Mouse (Mus musculus) yolk sac, embryonic 10.5 days (tissue): ENCODE data around the gene Hmx1.

Experiments
- DNase-seq: peaks from one replicate; pipeline ENCODE4 v3.0.0-alpha.2; 2017; ENCODE audit warnings: low spot score

Gene Hmx1

GRCm38 (mm10) chr5:35388491-35389111 is at the start of gene Hmx1:
Gene Hmx1, plus strand, starts transcription at chr5:35389108.
- DNase-seq = peak; percentile 82

- no peak for DNase-seq
These were observed 43.8 kb upstream of the Hmx1 start for GRCm38 (mm10) chr5:35345084-35345483.

GRCm38 (mm10) chr5:35348794-35349193 is 40.1 kb upstream of the Hmx1 start:
- DNase-seq = peak; percentile 51

GRCm38 (mm10) chr5:35357544-35358440 is 31.1 kb upstream of the Hmx1 start:
- peak; percentile 31 for DNase-seq

GRCm38 (mm10) chr5:35361570-35362284 is 27.2 kb upstream of the Hmx1 start:
- DNase-seq = peak; percentile 73

- DNase-seq = no peak
These were observed 22.5 kb upstream of the Hmx1 start for GRCm38 (mm10) chr5:35366241-35367032.

GRCm38 (mm10) chr5:35368916-35369315 is 20.0 kb upstream of the Hmx1 start:
- no peak for DNase-seq

- no peak for DNase-seq
These were observed 9.8 kb upstream of the Hmx1 start for GRCm38 (mm10) chr5:35379066-35379465.

GRCm38 (mm10) chr5:35379815-35380214 is 9.1 kb upstream of the Hmx1 start:
- no peak for DNase-seq

GRCm38 (mm10) chr5:35387834-35388490 is 946 bp upstream of the Hmx1 start:
- DNase-seq = no peak

- DNase-seq = no peak
These were observed 533 bp downstream of the Hmx1 start for GRCm38 (mm10) chr5:35389441-35389840.

GRCm38 (mm10) chr5:35389915-35390314 is 1.0 kb downstream of the Hmx1 start:
- DNase-seq = no peak

- no peak for DNase-seq
These were observed 2.1 kb downstream of the Hmx1 start for GRCm38 (mm10) chr5:35390848-35391655.

GRCm38 (mm10) chr5:35391656-35392333 is 2.9 kb downstream of the Hmx1 start:
- no peak for DNase-seq

GRCm38 (mm10) chr5:35392334-35392695 is 3.4 kb downstream of the Hmx1 start:
- DNase-seq = no peak

GRCm38 (mm10) chr5:35395566-35396440 is 6.9 kb downstream of the Hmx1 start:
- no peak for DNase-seq

GRCm38 (mm10) chr5:35396976-35397641 is 8.2 kb downstream of the Hmx1 start:
- DNase-seq = no peak

- no peak for DNase-seq
These were observed 8.9 kb downstream of the Hmx1 start for GRCm38 (mm10) chr5:35397642-35398309.
